Mouse (Mus musculus) kidney, adult 2 months (tissue): Measurements from ENCODE around the gene Gmds.

Experiments used
- CTCF ChIP-seq: fragments of 200-500 bp; conservative IDR thresholded peaks from 2 replicates; pipeline ENCODE4 v1.5.1; 2011; ENCODE audit warnings: low read depth, mild to moderate bottlenecking, control low read depth, low read length, moderate library complexity, mixed read lengths; ENCODE audit not compliant: insufficient read depth, insufficient read length
- POLR2A ChIP-seq: fragments of 200-500 bp; IDR thresholded peaks from one replicate; pipeline ENCODE4 v1.6.1; 2011; ENCODE audit warnings: low read depth, low read length, control low read depth

DNA sequence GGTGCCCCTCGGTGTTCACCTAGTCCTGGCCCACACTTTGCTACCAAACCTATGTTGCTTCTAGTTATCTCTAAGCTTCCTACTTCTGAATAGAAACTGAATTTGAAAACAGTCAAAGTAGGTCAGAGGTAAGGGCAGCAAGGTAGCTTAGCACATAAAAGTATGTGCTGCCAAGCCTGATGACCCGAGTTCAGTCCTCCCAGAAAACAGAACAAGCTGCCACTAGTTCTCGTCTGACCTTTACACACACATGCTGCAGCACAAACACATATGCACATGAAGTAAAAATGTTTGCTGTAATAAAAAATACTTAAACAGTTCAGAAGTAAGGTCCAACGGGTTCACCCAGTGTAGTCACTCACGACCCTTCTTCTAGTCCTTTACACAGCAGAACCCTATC lies 106.6 kb downstream of the Gmds start:
- TF ChIP-seq POLR2A (no peak), CTCF (no peak)
